10 mouse cellular contexts compared by ENCODE assay signal in the genomic region with DNA sequence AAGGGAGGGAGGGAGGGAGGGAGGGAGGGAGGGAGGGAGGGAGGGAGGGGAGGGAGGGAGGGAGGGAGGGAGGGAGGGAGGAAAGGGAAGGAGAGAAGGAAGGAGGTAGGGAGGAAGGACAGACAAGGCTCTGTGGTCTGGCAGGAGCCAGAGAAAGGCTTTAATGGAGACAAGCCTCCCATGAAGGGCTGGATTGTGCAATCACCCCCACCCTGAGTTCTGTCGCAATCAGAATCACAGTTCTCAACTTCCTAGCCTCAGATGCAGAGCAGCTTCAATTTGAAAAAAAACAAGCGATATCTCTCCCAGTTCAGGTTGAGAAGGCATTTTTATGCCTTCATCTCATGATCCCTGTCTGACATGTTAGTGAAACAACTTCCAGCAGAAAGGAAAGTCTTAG. TPM values are rescaled to one million over a fixed set of nuclear protein-coding genes. Genes with fewer than 3 reads are reported as not detected.
DNase-seq lines count a peak whose midpoint lies in the region; ATAC-seq and TF ChIP-seq lines count a peak whose summit lies in the region.
"Had no signal": no experiment of that assay in that cellular context is flagged by ENCODE, and none has a peak within 500 bp of the region (broad histone marks: within the 10 kb centered on the region; RNA-seq: fewer than 3 reads in every experiment).

No protein-coding gene starts in this region.

- H3K4me1 ChIP-seq in spleen, adult 2 months (ENCODE audit: control insufficient read depth, insufficient read depth, insufficient read length), result no peaks in the 10 kb centered on the region
- no peaks in the 10 kb centered on the region for H3K4me1 ChIP-seq in embryonic fibroblast, embryonic 13.5 days (ENCODE audit: control insufficient read depth, insufficient read depth, low read length)
- no peaks in the 10 kb centered on the region for H3K4me1 ChIP-seq in lung, embryonic 14.5 days (ENCODE audit: insufficient read depth)
- H3K4me1 ChIP-seq in kidney, adult 2 months (ENCODE audit: control insufficient read depth, insufficient read depth, low read length), result no peaks in the 10 kb centered on the region
- H3K4me1 ChIP-seq: forebrain, embryonic 10.5 days; midbrain, embryonic 12.5 days had no signal

- H3K4me2 ChIP-seq in lung, embryonic 14.5 days, result no peak overlapping the region
- H3K4me2 ChIP-seq: midbrain, embryonic 12.5 days had no signal

- no peak for TF ChIP-seq POLR2A in spleen, adult 2 months (IDR thresholded peaks at IDR 0.05; ENCODE audit: low read depth, low read length)
- TF ChIP-seq POLR2A in embryonic fibroblast, embryonic 13.5 days (IDR thresholded peaks at IDR 0.05; ENCODE audit: low read depth, low read length), result no peak
- no peak for TF ChIP-seq POLR2A in kidney, adult 2 months (IDR thresholded peaks at IDR 0.05; ENCODE audit: low read depth, low read length)

- H3K9me3 ChIP-seq in lung, embryonic 14.5 days (ENCODE audit: low read depth, low read length), result no peaks in the 10 kb centered on the region
- H3K9me3 ChIP-seq: forebrain, embryonic 10.5 days; midbrain, embryonic 12.5 days had no signal

- peak overlapping the region; percentile 34; the same call in 1 of the 2 replicates for H3K27ac ChIP-seq in spleen, adult 2 months (ENCODE audit: insufficient read depth, low read length)
- peak overlapping the region; percentile 20; the same call in 1 of the 2 replicates for H3K27ac ChIP-seq in embryonic fibroblast, embryonic 13.5 days (ENCODE audit: insufficient read depth, low read length)
- H3K27ac ChIP-seq in lung, embryonic 14.5 days (ENCODE audit: low read depth), result no peak overlapping the region
- H3K27ac ChIP-seq in kidney, adult 2 months (ENCODE audit: insufficient read depth, low read depth, low read length), result no peak overlapping the region
- H3K27ac ChIP-seq: forebrain, embryonic 10.5 days; midbrain, embryonic 12.5 days had no signal

- no peaks in the 10 kb centered on the region for H3K36me3 ChIP-seq in spleen, adult 2 months (ENCODE audit: control insufficient read depth, insufficient read depth, low read length)
- H3K36me3 ChIP-seq in lung, embryonic 14.5 days (ENCODE audit: insufficient read depth), result no peaks in the 10 kb centered on the region
- no peaks in the 10 kb centered on the region for H3K36me3 ChIP-seq in kidney, adult 2 months (ENCODE audit: control insufficient read depth, insufficient read depth, low read length)
- H3K36me3 ChIP-seq: midbrain, embryonic 12.5 days had no signal

- no peak for TF ChIP-seq CTCF in spleen, adult 2 months (IDR thresholded peaks at IDR 0.05; ENCODE audit: extremely low read depth, insufficient read depth, insufficient read length, insufficient replicate concordance)
- TF ChIP-seq CTCF in embryonic fibroblast, embryonic 13.5 days (IDR thresholded peaks at IDR 0.05; ENCODE audit: borderline replicate concordance, insufficient read depth, low read length), result no peak
- no peak for TF ChIP-seq CTCF in lung, embryonic 14.5 days (IDR thresholded peaks at IDR 0.05; ENCODE audit: low read depth)
- TF ChIP-seq CTCF in kidney, adult 2 months (conservative IDR thresholded peaks at IDR 0.05; ENCODE audit: insufficient read depth, insufficient read length, low read depth, low read length), result no peak

- no peak for DNase-seq in spleen, adult 2 months (ENCODE audit: low read depth in 1 of 2, low spot score in 2 of 2)
- DNase-seq in spleen, postnatal 14 days (ENCODE audit: low spot score in 2 of 2), result no peak
- DNase-seq in lung, embryonic 14.5 days, result peak; percentile 52
- DNase-seq in kidney, adult 2 months, result no peak
- DNase-seq: retina, postnatal 1 day had no signal

- no peak for ATAC-seq in lung, embryonic 14.5 days (ENCODE audit: insufficient read depth)
- no peak for ATAC-seq in erythroblast, adult 5-6 weeks (replicated peaks; ENCODE audit: low FRiP score, poor library complexity, severe bottlenecking)
- no peak for ATAC-seq in cerebellum, adult (ENCODE audit: insufficient number of reproducible peaks, low FRiP score, low TSS enrichment)

- WGBS in spleen, adult 2 months, result 48% methylated on average over 2 of the region's 2 CpGs
- WGBS in lung, embryonic 14.5 days, result 49% methylated on average over 2 of the region's 2 CpGs
- whole genome bisulfite sequencing in kidney, adult 2 months, result 85% methylated on average over 2 of the region's 2 CpGs

- no peak overlapping the region for H3K9ac ChIP-seq in lung, embryonic 14.5 days
- H3K9ac ChIP-seq: midbrain, embryonic 12.5 days had no signal

- H3K4me3 ChIP-seq in spleen, adult 2 months (ENCODE audit: extremely low read depth, insufficient read depth, insufficient read length), result no peak overlapping the region
- H3K4me3 ChIP-seq in embryonic fibroblast, embryonic 13.5 days (ENCODE audit: insufficient read depth, low read length), result no peak overlapping the region
- H3K4me3 ChIP-seq in lung, embryonic 14.5 days (ENCODE audit: low read depth, low read length), result no peak overlapping the region
- no peak overlapping the region for H3K4me3 ChIP-seq in kidney, adult 2 months (ENCODE audit: insufficient read depth, low read depth, low read length)
- H3K4me3 ChIP-seq: forebrain, embryonic 10.5 days; midbrain, embryonic 12.5 days had no signal

- no peaks in the 10 kb centered on the region for H3K27me3 ChIP-seq in spleen, adult 2 months (ENCODE audit: control insufficient read depth, insufficient read depth, low read length)
- no peaks in the 10 kb centered on the region for H3K27me3 ChIP-seq in lung, embryonic 14.5 days (ENCODE audit: insufficient read depth, low read length)
- H3K27me3 ChIP-seq in kidney, adult 2 months (replicated peaks; ENCODE audit: control insufficient read depth, insufficient read depth, low read length), result no peaks in the 10 kb centered on the region
- H3K27me3 ChIP-seq: midbrain, embryonic 12.5 days had no signal

RNA-seq across cellular contexts. Expression of a gene that starts 11.4 kb away (rescaled TPM):
- polyA plus RNA-seq in spleen, adult 2 months (2012; rRNA removed), result 20.0 and 30.0 TPM in 2 replicates
- 18.0 and 20.2 TPM in 2 replicates for polyA plus RNA-seq in embryonic fibroblast, embryonic 13.5 days (2011; ENCODE audit: insufficient read length, low read depth, missing spikeins)
- polyA plus RNA-seq in lung, embryonic 14.5 days (2014; fragmentation: Nextera tagmentation; extraction: Ambion mirVana), result 3.6 and 3.8 TPM in 2 replicates
- 92.0 and 100 TPM in 2 replicates for total RNA-seq in erythroblast, adult 5-6 weeks (2015; ENCODE audit: low replicate concordance)
- total RNA-seq in erythroblast, adult 5-6 weeks (2017; ENCODE audit: low replicate concordance), result 129 and 143 TPM in 2 replicates
- 2.6 and 2.7 TPM in 2 replicates for polyA plus RNA-seq in kidney, adult 2 months (2012; rRNA removed)

Comparison
In these comparisons a context has a peak if more than half of its experiments do, and no peak if none do; other contexts are left out.
1. H3K27ac ChIP-seq: peak in spleen, adult 2 months (single experiment) and embryonic fibroblast, embryonic 13.5 days (single experiment); none in lung, embryonic 14.5 days (single experiment) and kidney, adult 2 months (single experiment).